Mouse (Mus musculus) layer of hippocampus, adult 9-10 months (tissue): ENCODE measurements around the gene Pebp1.
"Not testable (repeated sequence)": the region's sequence is repeated elsewhere in the genome, so short reads cannot be mapped to it uniquely, and the experiment has no call there.

Experiments
- DNase-seq: peaks from one replicate; pipeline ENCODE4 v3.0.0; 2022; ENCODE audit warnings: low spot score

The Pebp1 gene

GRCm38 (mm10) chr5:117286831-117287822, at the start of gene Pebp1:
TSS of gene Pebp1 (minus strand) at chr5:117287625.
- peak; percentile 82 for DNase-seq

- no peak for DNase-seq
Measured at GRCm38 (mm10) chr5:117330457-117330856, 43.0 kb upstream of the Pebp1 start.

DNA sequence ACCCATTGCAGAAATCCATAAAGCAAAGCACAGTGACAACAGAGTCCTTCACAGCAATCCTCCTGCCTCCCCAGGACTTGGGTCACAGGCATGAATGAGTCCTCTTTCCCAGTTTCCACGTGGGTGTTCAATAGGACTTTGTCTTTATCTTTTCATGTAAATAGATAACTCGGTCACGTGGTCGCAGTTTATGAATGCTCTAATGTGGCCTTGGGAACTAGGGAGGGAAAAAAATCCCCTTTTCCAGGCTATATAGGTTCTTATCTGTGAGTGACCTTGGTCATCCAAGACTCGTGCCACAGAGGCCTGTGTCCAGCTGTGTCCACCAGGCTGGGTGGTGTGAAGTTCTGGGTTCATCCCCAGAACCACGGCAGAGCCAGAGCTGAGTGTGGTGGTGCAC, 39.0 kb upstream of the Pebp1 start:
- no peak for DNase-seq

DNA sequence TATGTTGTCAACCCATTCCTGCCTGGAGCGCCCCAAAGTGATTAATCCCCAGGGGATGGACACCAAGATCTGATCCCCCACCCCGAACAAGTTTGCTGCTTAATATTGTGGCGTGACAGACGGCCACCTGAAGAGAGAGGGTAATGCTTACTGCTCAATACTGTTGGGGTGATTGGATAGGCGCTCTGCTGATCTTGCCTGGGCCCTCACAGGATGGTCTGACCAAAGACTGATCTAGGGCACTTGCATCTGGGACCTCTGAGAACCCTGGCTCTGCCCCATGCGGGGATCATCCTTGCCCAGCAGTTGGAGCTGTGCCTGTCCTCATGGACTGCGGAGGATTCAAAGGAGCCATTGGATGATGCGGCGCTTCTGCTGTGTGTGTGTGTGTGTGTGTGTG, 36.3 kb upstream of the Pebp1 start:
- no peak for DNase-seq

GRCm38 (mm10) chr5:117318741-117319629, 31.6 kb upstream of the Pebp1 start, which contains the start of gene Vsig10:
TSS of gene Vsig10 (plus strand) at chr5:117319083.
- DNase-seq, result no peak

DNA sequence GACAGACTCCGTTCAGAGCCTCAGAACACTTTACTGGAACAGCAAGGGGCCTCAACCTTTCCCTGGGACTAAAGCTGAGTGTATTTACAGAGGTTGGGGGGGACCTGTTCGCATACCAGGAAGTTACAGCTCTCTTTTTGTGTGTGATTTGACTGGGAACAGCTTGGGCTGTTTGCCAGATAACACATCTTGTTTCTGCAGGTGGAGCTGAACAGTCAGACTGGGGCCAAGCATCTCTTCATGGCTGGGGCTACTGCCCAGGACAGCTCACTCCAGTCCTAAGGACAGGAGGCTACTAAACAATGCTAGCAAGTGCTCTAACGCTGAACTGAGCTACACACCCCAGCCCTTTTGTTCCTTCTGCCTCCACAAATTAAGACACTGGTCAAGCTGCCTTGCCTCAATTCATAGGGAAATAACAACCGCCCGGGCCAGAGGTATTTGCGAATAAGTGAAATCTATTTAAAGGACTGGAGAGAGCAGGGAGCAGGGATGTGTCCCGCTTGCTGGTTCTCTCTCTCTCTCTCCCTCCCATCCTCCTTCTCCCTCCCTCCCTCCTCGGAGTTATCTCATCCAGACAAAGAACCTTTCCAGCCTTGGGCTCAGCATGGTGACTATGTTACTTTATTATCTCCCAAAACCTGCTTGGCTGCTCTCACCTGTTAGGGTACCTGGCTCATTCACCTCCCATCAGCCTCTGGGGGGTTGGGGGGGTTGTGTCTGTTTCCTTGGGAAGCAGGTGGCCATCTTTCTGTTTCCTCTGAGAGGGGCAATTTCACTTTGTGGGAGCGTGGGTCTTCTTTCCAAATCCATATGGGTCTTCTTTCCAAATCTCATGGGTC, 27.4 kb upstream of the Pebp1 start:
- no peak for DNase-seq

- no peak for DNase-seq
Measured at GRCm38 (mm10) chr5:117313909-117314308, 26.5 kb upstream of the Pebp1 start.

GRCm38 (mm10) chr5:117313420-117313819, 26.0 kb upstream of the Pebp1 start:
- DNase-seq, result no peak

- DNase-seq, result no peak
Measured at GRCm38 (mm10) chr5:117307699-117308098, 20.3 kb upstream of the Pebp1 start.

DNA sequence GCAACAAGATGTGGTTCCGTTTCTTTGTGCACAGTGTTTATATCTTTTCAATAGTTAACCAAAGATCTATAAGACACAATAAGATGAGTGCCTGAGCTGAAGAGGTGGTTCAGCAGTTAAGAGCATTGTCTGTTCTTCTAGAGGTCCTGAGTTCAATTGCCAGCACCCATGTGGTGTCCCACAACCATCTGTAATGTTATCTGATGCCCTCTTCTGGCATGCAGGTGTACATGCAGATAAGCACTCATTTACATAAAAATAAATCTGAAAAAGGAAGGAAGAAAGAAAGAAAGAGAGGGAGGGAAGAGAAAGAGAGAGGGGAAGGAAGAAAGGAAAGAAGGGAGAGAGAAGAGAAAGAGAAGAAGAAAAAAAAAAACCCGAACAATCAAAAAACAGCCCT, 19.4 kb upstream of the Pebp1 start:
- DNase-seq, result no peak

DNA sequence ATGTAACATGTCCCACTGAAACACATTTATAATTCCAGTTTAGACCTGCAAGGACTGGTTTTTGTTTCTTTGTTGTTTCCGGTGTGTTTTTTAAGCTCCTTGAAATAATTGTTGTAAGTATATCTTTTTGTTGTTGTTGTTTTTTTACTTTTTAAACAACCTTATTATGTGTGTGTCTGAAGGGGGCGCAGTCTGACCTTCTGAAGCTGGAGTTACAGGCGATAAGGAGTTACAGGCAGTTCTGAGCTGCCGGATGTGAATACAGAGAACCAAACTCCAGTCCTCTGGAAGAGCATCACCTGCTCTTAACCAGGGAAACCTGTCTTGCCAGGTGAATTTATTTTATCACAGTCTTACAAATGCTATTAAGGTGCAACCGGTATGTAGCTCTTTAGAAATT, 18.3 kb upstream of the Pebp1 start:
- no peak for DNase-seq

GRCm38 (mm10) chr5:117304947-117305346, 17.5 kb upstream of the Pebp1 start:
- DNase-seq, result peak; percentile 64

GRCm38 (mm10) chr5:117303691-117304579, 16.5 kb upstream of the Pebp1 start:
- no peak for DNase-seq

GRCm38 (mm10) chr5:117302899-117303298, 15.5 kb upstream of the Pebp1 start:
- DNase-seq, result no peak

GRCm38 (mm10) chr5:117295011-117295410, 7.6 kb upstream of the Pebp1 start:
- DNase-seq, result no peak

GRCm38 (mm10) chr5:117293776-117294175, 6.4 kb upstream of the Pebp1 start:
- not testable (repeated sequence) for DNase-seq

- no peak for DNase-seq
Measured at GRCm38 (mm10) chr5:117292547-117292946, 5.1 kb upstream of the Pebp1 start.

GRCm38 (mm10) chr5:117291312-117291711, 3.9 kb upstream of the Pebp1 start:
- no peak for DNase-seq

- DNase-seq, result no peak
Measured at GRCm38 (mm10) chr5:117290081-117290480, 2.7 kb upstream of the Pebp1 start.

DNA sequence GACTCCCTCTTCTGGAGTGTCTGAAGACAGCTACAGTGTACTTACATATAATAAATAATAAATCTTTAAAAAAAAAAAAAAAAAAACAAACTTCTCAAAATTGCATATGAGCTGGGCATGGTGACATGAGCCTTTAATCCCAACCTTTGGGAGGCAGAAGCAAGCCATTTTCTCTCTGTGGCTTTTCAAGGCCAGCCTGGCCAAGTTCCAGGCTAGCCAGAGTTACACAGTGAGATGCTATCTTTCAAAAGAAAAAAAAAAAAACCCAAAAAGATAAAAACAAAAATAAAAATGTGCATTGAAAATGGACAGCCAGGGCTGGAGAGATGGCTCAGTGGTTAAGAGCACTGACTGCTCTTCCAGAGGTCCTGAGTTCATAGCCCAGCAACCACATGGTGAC, 2.2 kb upstream of the Pebp1 start:
- DNase-seq, result no peak

GRCm38 (mm10) chr5:117286286-117286685, 1.1 kb downstream of the Pebp1 start:
- DNase-seq, result no peak
